Comparison of ENCODE assay signal across 34 mouse cellular contexts in the genomic region with DNA sequence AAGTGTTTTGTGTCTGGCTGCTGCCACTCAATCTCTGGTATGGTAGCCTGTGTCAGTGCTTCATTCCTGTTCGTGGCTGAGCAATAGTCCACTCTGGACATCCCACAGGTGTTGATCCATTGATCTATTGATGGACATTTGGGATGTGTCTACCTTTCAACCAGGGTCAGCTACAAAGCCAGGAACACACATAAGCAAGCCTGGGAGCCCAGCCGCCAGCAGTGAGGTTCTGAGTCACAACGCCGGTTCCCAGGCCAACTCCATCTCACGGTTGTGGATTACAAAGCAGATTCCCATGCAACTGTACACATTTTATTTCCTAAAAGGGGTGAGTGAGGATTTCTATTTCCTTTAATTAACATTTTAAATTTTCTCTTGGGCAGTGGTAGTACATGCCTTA. TPM values are rescaled to one million over a fixed set of nuclear protein-coding genes. Genes with fewer than 3 reads are reported as not detected.
"Had no signal": no experiment of that assay in that cellular context is flagged by ENCODE, and none has a peak within 500 bp of the region (broad histone marks: within the 10 kb centered on the region; RNA-seq: fewer than 3 reads in every experiment).

No protein-coding gene starts in this region.

- H3K9ac ChIP-seq: limb, embryonic 12.5 days; limb, embryonic 13.5 days; limb, embryonic 15.5 days; liver, embryonic 13.5 days; liver, embryonic 14.5 days; liver, embryonic 15.5 days; lung, embryonic 14.5 days; lung, embryonic 15.5 days; midbrain, embryonic 12.5 days; midbrain, embryonic 13.5 days; midbrain, embryonic 15.5 days; neural tube, embryonic 12.5 days; neural tube, embryonic 13.5 days had no signal

- H3K27ac ChIP-seq: left cerebral cortex, adult 2 months; limb, embryonic 10.5 days; limb, embryonic 12.5 days; limb, embryonic 13.5 days; limb, embryonic 15.5 days; liver, embryonic 13.5 days; liver, embryonic 14.5 days; liver, embryonic 15.5 days; lung, embryonic 15.5 days; macrophage; midbrain, embryonic 10.5 days; midbrain, embryonic 12.5 days; midbrain, embryonic 13.5 days; midbrain, embryonic 15.5 days; neural tube, embryonic 12.5 days; neural tube, embryonic 13.5 days had no signal

- H3K9me3 ChIP-seq: limb, embryonic 15.5 days; liver, embryonic 15.5 days; midbrain, embryonic 15.5 days; neural tube, embryonic 13.5 days had no signal

- H3K36me3 ChIP-seq: limb, embryonic 10.5 days; limb, embryonic 12.5 days; limb, embryonic 13.5 days; limb, embryonic 15.5 days; liver, embryonic 13.5 days; liver, embryonic 15.5 days; lung, embryonic 15.5 days; midbrain, embryonic 10.5 days; midbrain, embryonic 12.5 days; midbrain, embryonic 13.5 days; midbrain, embryonic 15.5 days; neural tube, embryonic 12.5 days; neural tube, embryonic 13.5 days had no signal

- H3K4me3 ChIP-seq: left cerebral cortex, adult 2 months; limb, embryonic 10.5 days; limb, embryonic 12.5 days; limb, embryonic 13.5 days; limb, embryonic 15.5 days; liver, embryonic 13.5 days; liver, embryonic 15.5 days; lung, embryonic 15.5 days; megakaryocyte, embryonic 14.5 days; midbrain, embryonic 10.5 days; midbrain, embryonic 12.5 days; midbrain, embryonic 13.5 days; midbrain, embryonic 15.5 days; myocyte; neural tube, embryonic 12.5 days; neural tube, embryonic 13.5 days had no signal

- H3K4me2 ChIP-seq: limb, embryonic 12.5 days; limb, embryonic 13.5 days; limb, embryonic 15.5 days; liver, embryonic 15.5 days; lung, embryonic 14.5 days; lung, embryonic 15.5 days; midbrain, embryonic 11.5 days; midbrain, embryonic 12.5 days; midbrain, embryonic 13.5 days; midbrain, embryonic 15.5 days; neural tube, embryonic 12.5 days; neural tube, embryonic 13.5 days had no signal

- DNase-seq: liver, embryonic 13.5 days had no signal

- ATAC-seq: midbrain, embryonic 13.5 days; midbrain, embryonic 15.5 days had no signal

RNA-seq across cellular contexts. Expression of a gene that starts 2.1 kb away (rescaled TPM):
- total RNA-seq: left cerebral cortex, adult 2 months; left cerebral cortex, postnatal 10 days; left cerebral cortex, postnatal 36 days; left cerebral cortex, postnatal 4 days; megakaryocyte progenitor cell, adult 5-6 weeks; monocyte, adult 5-6 weeks had no signal
- polyA plus RNA-seq: midbrain, embryonic 13.5 days; midbrain, embryonic 14.5 days; midbrain, embryonic 16.5 days; midbrain, postnatal 0 days; neural tube, embryonic 11.5 days; neural tube, embryonic 13.5 days had no signal

RNA-seq across cellular contexts. Expression of a gene that starts 5.6 kb away (rescaled TPM):
- total RNA-seq: left cerebral cortex, postnatal 10 days; left cerebral cortex, postnatal 4 days; liver, adult 2 months; megakaryocyte progenitor cell, adult 5-6 weeks; monocyte, adult 5-6 weeks had no signal
- polyA plus RNA-seq: limb, embryonic 10.5 days; limb, embryonic 11.5 days; limb, embryonic 12.5 days; limb, embryonic 13.5 days; limb, embryonic 14.5 days; liver, adult 2 months; liver, embryonic 15.5 days; liver, embryonic 16.5 days; lung, adult 2 months; lung, embryonic 15.5 days; macrophage; midbrain, embryonic 10.5 days; midbrain, embryonic 11.5 days; midbrain, embryonic 12.5 days; midbrain, embryonic 13.5 days; midbrain, embryonic 14.5 days; midbrain, embryonic 15.5 days; midbrain, embryonic 16.5 days; neural tube, embryonic 11.5 days; neural tube, embryonic 12.5 days; neural tube, embryonic 13.5 days had no signal
